Mouse (Mus musculus): ENCODE results near the gene Rfc2. TPM values are rescaled to one million over a fixed set of nuclear protein-coding genes. Genes with fewer than 3 reads are reported as not detected.

Gene Rfc2
- polyA plus RNA-seq, 1 experiment, result 76.4 TPM

DNA sequence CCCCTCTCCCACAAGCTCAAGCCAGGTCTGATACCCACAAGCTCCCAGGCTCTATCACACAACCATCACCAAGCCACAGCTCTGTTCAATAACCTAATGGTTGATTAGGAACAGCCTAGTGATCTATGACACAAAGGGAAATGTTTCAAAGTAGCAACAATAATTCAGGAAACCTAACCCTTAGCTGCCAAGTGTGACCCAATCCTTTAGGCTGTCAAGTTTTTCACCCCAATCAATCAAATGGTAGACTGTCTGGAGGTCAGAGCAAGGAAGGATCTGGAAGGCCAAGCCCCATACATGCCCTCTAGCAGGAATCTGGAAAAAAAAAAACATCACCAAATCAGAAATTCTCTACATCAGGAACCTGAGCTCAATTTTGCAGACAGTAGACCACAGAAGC is 49.7 kb downstream of the Rfc2 start:
- Histone ChIP-seq H3K4me1 (ENCODE audit: control insufficient read depth, insufficient read depth, low read length) (peaks cover 12% of the 10 kb centered on the region), H3K27me3 (replicated peaks; ENCODE audit: control insufficient read depth, insufficient read depth, low read length) (no peaks in the 10 kb centered on the region), H3K36me3 (ENCODE audit: control insufficient read depth, insufficient read depth, low read length) (peaks cover 2% of the 10 kb centered on the region; the same call in 1 of the 2 replicates), H3K27ac (ENCODE audit: insufficient read depth, low read depth, low read length) (no peak overlapping the region), H3K4me3 (ENCODE audit: insufficient read depth, low read depth, low read length) (no peak overlapping the region)
- DNase-seq, result no peak
- TF ChIP-seq POLR2A (IDR thresholded peaks at IDR 0.05; ENCODE audit: low read depth, low read length), result no peak
- no peak for TF ChIP-seq CTCF (conservative IDR thresholded peaks at IDR 0.05; ENCODE audit: insufficient read depth, insufficient read length, low read depth, low read length)

DNA sequence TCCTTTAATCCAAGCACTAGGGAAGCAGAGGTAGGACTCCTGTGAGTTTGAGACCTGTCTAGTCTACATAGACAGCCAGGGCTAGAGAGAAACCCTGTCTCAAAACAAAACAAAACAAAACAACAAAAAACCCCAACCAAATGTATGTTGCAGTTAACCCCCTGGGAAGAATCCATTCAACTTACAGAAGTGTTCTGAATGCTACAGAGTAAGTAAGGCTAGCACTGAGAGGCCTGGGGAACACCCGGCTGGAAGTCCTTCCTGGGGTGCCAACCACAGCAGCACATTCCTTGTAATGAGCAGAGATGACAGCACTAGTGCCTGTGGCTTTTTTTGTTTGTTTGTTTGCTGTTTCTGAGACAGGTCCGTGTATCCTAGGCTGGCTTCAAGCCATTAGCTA is 51.7 kb downstream of the Rfc2 start:
- no peak overlapping the region for H3K4me3 ChIP-seq (ENCODE audit: insufficient read depth, low read depth, low read length)
- DNase-seq, result no peak
- TF ChIP-seq CTCF (conservative IDR thresholded peaks at IDR 0.05; ENCODE audit: insufficient read depth, insufficient read length, low read depth, low read length), result no peak
- TF ChIP-seq POLR2A (IDR thresholded peaks at IDR 0.05; ENCODE audit: low read depth, low read length), result no peak
- 39% methylated on average over 2 of the region's 2 CpGs for WGBS
- H3K27me3 ChIP-seq (replicated peaks; ENCODE audit: control insufficient read depth, insufficient read depth, low read length), result no peaks in the 10 kb centered on the region
- H3K27ac ChIP-seq (ENCODE audit: insufficient read depth, low read depth, low read length), result no peak overlapping the region
- peaks cover 15% of the 10 kb centered on the region for H3K4me1 ChIP-seq (ENCODE audit: control insufficient read depth, insufficient read depth, low read length)
- H3K36me3 ChIP-seq (ENCODE audit: control insufficient read depth, insufficient read depth, low read length), result peaks cover 3% of the 10 kb centered on the region; the same call in 1 of the 2 replicates

DNA sequence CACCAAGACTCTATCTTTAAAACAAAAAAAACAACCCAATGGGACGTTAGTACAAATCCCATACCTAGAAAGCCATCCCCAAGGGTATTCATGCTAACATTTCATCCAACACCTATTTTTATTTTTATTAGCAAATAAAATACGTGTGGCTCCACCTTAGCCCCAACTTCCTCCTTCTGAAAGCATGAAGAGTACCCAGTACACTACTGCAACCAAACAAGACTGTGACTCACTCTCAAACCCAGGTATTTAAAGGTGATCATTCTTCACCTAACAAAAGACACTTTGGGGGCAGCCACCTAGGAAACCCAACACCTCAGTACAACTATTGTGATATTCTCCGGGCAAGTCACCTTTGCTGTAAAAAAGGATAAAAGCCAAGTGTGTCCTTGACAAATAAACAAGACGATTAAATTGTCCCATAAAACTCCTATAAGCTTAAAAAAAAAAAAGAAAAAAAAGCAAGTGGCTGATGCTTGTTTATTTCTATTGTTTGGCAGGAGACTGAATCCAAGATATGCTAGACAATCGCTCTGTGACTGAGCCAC is 56.7 kb downstream of the Rfc2 start:
- no peak for TF ChIP-seq CTCF (conservative IDR thresholded peaks at IDR 0.05; ENCODE audit: insufficient read depth, insufficient read length, low read depth, low read length)
- no peak for TF ChIP-seq POLR2A (IDR thresholded peaks at IDR 0.05; ENCODE audit: low read depth, low read length)
- no peak overlapping the region for H3K27ac ChIP-seq (ENCODE audit: insufficient read depth, low read depth, low read length)
- 4% methylated on average over 5 of the region's 5 CpGs for WGBS

DNA sequence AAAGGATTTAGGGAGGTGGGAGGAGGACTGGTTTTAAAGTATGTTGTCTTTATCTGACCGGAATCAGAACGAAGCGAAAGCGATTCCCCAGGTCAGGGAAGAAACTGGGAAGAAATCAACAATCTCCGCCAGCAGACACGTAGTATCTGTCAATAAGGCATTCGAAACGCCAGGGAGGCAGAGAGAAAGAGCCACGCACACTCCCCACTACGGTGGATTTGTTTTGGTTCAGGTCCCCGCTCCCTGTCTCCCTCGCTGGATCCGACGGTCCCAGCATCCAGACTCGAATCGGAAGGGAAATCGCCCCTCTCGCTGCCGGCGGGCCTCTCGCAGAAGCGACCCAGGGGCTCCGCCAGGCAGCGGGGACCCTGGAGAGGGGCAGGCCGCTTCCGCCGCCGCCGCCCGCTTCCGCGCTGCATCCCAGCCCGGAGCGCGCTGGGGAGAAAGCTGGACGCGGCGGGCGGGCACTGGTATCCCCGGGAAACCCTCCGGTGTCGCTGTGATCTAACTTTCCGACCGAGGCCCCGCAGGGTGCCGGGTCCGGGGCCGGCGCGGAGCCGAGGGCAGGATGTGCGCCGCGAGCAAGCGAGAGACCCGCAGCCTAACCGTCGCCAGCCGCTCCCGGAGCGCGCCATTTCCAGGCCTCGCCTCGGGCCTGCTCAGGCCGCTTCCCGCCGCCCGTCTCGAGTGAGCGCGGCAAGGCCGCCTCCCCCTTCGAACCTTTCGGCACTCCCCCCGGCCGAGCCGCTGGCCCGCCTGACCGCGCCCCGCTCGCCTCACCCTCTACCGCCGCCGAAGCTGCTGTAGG is 57.5 kb downstream of the Rfc2 start:
- peaks cover 7% of the 10 kb centered on the region for H3K4me1 ChIP-seq (ENCODE audit: control insufficient read depth, insufficient read depth, low read length)
- H3K36me3 ChIP-seq (ENCODE audit: control insufficient read depth, insufficient read depth, low read length), result peaks cover 3% of the 10 kb centered on the region; the same call in 1 of the 2 replicates
- TF ChIP-seq CTCF (conservative IDR thresholded peaks at IDR 0.05; ENCODE audit: insufficient read depth, insufficient read length, low read depth, low read length) (no peak), POLR2A (IDR thresholded peaks at IDR 0.05; ENCODE audit: low read depth, low read length) (no peak)
- under 1% methylated on average over 84 of the region's 85 CpGs for WGBS
- H3K27me3 ChIP-seq (replicated peaks; ENCODE audit: control insufficient read depth, insufficient read depth, low read length), result no peaks in the 10 kb centered on the region
- DNase-seq, result no peak
- peak overlapping the region; percentile 83 for H3K27ac ChIP-seq (ENCODE audit: insufficient read depth, low read depth, low read length)
- H3K4me3 ChIP-seq (ENCODE audit: insufficient read depth, low read depth, low read length), result peak overlapping the region; percentile 73

More for the DNA sequence above, 56.7 kb downstream of the Rfc2 start:
- peaks cover 7% of the 10 kb centered on the region for H3K4me1 ChIP-seq (ENCODE audit: control insufficient read depth, insufficient read depth, low read length)
- peaks cover 3% of the 10 kb centered on the region; the same call in 1 of the 2 replicates for H3K36me3 ChIP-seq (ENCODE audit: control insufficient read depth, insufficient read depth, low read length)
- peak overlapping the region; percentile 73 for H3K4me3 ChIP-seq (ENCODE audit: insufficient read depth, low read depth, low read length)
- DNase-seq, result no peak
- H3K27me3 ChIP-seq (replicated peaks; ENCODE audit: control insufficient read depth, insufficient read depth, low read length), result no peaks in the 10 kb centered on the region

DNA sequence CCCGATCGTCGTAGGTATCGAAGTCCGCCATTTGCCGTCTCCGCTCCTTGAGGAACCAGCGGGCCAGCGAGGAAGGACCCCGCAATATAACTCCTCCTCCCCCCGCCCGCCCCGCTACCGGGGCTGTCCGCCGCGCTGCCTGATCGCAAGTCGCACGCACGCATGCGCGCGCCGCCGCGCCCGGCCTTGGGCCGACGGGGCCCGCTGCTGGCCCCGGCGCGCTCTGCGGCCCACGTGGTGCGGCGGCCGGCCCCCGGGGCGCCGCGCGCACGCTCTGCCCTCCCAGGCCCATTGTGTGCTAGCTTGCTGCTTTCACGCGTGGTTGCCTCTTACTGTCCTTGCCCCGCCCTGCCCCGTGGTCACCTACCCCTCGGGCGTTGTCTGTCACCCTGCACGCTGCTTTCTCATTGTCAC is 58.1 kb downstream of the Rfc2 start, which contains the start of gene Eif4h:
Eif4h (minus strand) TSS at position 222 of the 414 bp plus-strand sequence.
- H3K27me3 ChIP-seq (replicated peaks; ENCODE audit: control insufficient read depth, insufficient read depth, low read length), result no peaks in the 10 kb centered on the region
- H3K27ac ChIP-seq (ENCODE audit: insufficient read depth, low read depth, low read length), result peak within 1 kb of the TSS; percentile 83
- TF ChIP-seq CTCF (conservative IDR thresholded peaks at IDR 0.05; ENCODE audit: insufficient read depth, insufficient read length, low read depth, low read length) (no peak), POLR2A (IDR thresholded peaks at IDR 0.05; ENCODE audit: low read depth, low read length) (peak; percentile 87)
- H3K4me3 ChIP-seq (ENCODE audit: insufficient read depth, low read depth, low read length), result peak within 1 kb of the TSS; percentile 73
- under 1% methylated on average over 52 of the region's 52 CpGs for WGBS
- DNase-seq, result peak; percentile 98
- peaks cover 7% of the 10 kb centered on the region for H3K4me1 ChIP-seq (ENCODE audit: control insufficient read depth, insufficient read depth, low read length)
- H3K36me3 ChIP-seq (ENCODE audit: control insufficient read depth, insufficient read depth, low read length), result peaks cover 3% of the 10 kb centered on the region; the same call in 1 of the 2 replicates

DNA sequence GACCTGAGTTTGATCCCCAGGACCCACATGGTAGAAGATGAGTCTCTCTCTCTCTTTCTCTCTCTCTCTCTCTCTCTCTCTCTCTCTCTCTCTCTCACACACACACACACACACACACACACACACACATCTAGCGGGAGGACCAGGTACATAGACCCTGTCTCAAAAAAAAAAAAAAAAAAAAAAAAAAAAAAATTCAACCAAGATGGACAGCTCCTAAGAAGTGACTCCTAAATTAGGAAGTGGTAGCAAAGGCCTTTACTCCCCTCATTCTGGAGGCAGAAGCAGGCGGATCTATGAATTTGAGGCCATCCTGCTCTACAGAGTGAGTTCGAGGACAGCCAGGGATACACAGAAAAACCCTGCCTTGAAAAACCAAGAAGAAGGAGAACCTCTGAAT is 59.2 kb downstream of the Rfc2 start:
- 96% methylated on average over 3 of the region's 3 CpGs for WGBS
- Histone ChIP-seq H3K27ac (ENCODE audit: insufficient read depth, low read depth, low read length) (no peak overlapping the region), H3K27me3 (replicated peaks; ENCODE audit: control insufficient read depth, insufficient read depth, low read length) (no peaks in the 10 kb centered on the region), H3K4me1 (ENCODE audit: control insufficient read depth, insufficient read depth, low read length) (peaks cover 7% of the 10 kb centered on the region), H3K4me3 (ENCODE audit: insufficient read depth, low read depth, low read length) (no peak overlapping the region), H3K36me3 (ENCODE audit: control insufficient read depth, insufficient read depth, low read length) (peaks cover 3% of the 10 kb centered on the region; the same call in 1 of the 2 replicates)
- TF ChIP-seq POLR2A (IDR thresholded peaks at IDR 0.05; ENCODE audit: low read depth, low read length) (no peak), CTCF (conservative IDR thresholded peaks at IDR 0.05; ENCODE audit: insufficient read depth, insufficient read length, low read depth, low read length) (no peak)
- no peak for DNase-seq

DNA sequence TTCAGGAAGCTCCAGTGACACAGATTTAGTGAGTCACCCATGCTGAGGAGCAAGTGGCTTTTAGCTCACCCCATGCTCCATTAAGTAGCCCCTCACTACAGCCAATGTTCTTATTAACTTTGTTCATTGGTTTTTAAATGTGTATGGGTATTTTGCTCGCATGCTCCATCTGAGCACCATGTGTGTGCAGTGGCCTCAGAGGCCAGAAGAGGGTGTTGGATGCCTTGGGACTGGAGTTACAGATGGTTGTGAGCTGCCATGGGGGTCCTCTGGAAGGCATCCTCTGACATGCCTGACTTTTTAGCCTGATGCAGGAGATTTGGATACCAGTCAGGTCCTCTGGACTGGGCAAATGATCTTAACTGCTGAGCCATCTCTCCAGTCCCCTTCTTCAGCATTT is 63.0 kb downstream of the Rfc2 start:
- H3K27ac ChIP-seq (ENCODE audit: insufficient read depth, low read depth, low read length), result no peak overlapping the region
- WGBS, result 81% methylated on average over 1 of the region's 1 CpGs

More for the DNA sequence above, 63.0 kb downstream of the Rfc2 start:
- H3K36me3 ChIP-seq (ENCODE audit: control insufficient read depth, insufficient read depth, low read length), result no peaks in the 10 kb centered on the region
- no peak for TF ChIP-seq CTCF (conservative IDR thresholded peaks at IDR 0.05; ENCODE audit: insufficient read depth, insufficient read length, low read depth, low read length)
- no peak for TF ChIP-seq POLR2A (IDR thresholded peaks at IDR 0.05; ENCODE audit: low read depth, low read length)
- no peaks in the 10 kb centered on the region for H3K27me3 ChIP-seq (replicated peaks; ENCODE audit: control insufficient read depth, insufficient read depth, low read length)
- H3K4me1 ChIP-seq (ENCODE audit: control insufficient read depth, insufficient read depth, low read length), result peaks cover 4% of the 10 kb centered on the region; the same call in 1 of the 2 replicates
- no peak overlapping the region for H3K4me3 ChIP-seq (ENCODE audit: insufficient read depth, low read depth, low read length)
- no peak for DNase-seq
